Mouse (Mus musculus): Measurements from ENCODE around the gene Apobec2. TPM values are rescaled to one million over a fixed set of nuclear protein-coding genes. Genes with fewer than 3 reads are reported as not detected.

Gene Apobec2
- 18.2 TPM for polyA plus RNA-seq (2017; shearing (Covaris generic))

DNA sequence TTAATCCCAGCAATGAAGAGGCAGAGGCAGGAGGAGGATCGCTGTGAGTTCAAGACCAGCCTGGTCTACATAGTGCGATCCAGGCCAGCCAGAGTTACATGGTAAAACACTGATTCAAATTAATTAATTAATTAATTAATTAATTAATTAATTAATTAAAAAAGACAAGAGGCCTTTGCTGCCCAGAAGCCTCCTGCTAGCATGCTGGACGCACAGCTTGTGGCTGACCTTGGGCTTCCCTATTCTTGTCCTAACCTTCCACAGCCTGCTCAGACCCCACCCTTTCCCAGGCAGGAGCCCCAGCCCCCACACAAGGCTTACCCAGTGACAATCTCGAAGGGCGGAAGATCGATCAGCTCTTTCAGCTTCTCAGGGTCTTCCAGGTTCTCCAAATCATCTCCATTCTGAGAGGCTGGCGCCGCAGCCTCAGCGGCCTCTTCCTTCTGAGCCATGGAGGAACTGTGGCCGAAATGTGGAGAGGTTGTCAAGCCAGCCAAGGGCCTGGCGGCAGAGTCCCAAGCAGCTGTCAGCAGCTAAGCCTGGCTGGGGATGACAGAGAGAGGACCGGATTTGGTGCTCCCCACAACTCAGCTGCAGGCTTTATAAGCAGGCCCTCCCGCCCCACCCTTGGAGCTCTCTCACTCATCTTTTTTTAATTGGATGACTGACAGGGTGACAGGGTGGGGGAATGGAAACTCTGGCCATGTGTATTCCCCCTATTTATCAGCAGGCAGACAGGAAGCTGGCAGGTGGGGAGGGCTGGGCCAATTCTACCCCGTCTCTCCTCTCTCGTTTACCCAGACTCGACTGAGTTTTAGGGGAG is at the start of gene Apobec2:
Gene Apobec2 (minus strand): TSS at position 773 of the 823 bp plus-strand sequence.

DNA sequence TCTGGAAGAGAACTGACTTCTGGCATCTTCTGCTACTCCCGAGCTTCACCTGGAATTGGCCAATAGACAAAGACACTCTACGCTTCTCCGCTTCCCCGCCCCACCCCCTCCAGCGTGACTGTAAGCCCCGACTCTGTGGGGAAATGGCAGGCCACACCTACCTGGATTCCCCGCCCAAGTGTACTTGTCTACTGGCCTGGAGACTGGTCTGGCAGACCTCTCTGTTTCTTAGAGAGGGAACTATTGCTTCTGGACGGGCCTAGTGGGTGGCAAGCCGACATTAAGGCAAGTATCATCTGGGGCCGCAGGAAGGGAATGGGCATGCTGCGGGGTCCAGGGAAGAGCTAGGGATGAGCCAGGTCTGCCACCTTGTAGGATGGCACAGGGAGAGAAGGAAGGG is 22.0 kb upstream of the Apobec2 start, which contains the start of gene Unc5cl:
Gene Unc5cl (plus strand): TSS at position 214 of the 400 bp plus-strand sequence.

GRCm38 (mm10) chr17:48451353-48451675 is 18.6 kb upstream of the Apobec2 start, which contains the start of gene Tspo2:
TSS of gene Tspo2 (minus strand) at chr17:48451522.

DNA sequence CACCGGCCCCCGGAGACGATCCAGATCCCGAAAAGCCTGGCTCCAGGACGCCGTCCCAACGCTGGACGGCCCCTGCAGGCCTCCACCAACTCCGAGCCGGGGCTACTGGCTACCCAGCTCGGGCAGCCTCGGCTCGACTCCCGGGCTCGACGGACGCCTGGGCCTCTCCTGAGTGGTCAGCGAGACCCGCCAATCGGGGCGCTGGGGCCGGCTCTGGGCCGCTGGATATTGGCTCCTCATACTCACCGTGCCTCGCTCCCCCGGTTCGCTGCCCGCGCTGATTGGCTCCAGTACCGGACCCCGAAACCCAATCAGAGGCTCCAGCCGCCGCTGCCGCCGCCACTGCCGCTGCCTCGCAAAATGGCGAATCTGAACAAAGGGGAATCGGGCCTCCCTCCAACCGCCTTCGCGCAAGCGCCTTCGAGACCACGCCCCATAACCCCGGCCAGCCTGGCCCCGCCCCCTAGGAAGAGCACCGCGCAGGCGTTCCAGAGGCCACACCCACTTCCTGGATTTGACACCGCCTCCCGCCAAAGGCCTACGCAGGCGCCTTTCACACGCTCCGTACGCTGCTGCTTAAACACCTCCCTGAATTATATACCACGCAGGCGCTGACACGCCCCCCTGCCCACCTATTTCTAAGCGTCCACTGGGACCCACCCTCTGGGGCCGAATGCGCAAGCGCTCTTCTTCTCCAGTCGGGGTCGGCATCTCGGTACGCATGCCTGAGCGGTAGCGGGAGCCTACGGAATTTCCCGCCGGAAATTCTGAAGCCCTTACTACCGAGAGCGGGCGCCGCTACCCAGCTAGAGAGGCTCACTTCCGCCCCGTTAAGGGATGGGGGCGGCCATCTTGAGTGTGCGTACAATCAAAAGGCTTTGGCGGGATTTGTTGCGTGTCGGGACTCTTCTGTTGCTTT is 23.1 kb downstream of the Apobec2 start, which contains the start of the genes Nfya and Oard1:
Gene Nfya (minus strand): TSS at position 527 of the 919 bp plus-strand sequence.
Gene Oard1 (plus strand): TSS at position 635 of the 919 bp plus-strand sequence.

Other genes starting within 250 kb of the Apobec2 start
- 0.21 TPM for gene Trem1, start 200.2 kb downstream of the Apobec2 start, polyA plus RNA-seq (2017; shearing (Covaris generic))
- not detected for gene Trem3, start 185.2 kb downstream of the Apobec2 start, polyA plus RNA-seq (2017; shearing (Covaris generic))
- gene Treml4, start 168.6 kb downstream of the Apobec2 start, polyA plus RNA-seq (2017; shearing (Covaris generic)): 0.94 TPM
- gene Treml2, start 133.4 kb downstream of the Apobec2 start, polyA plus RNA-seq (2017; shearing (Covaris generic)): 1.7 TPM
- 0.96 TPM for gene B430306N03Rik, start 116.8 kb downstream of the Apobec2 start, polyA plus RNA-seq (2017; shearing (Covaris generic))
- gene Trem2, start 86.5 kb downstream of the Apobec2 start, polyA plus RNA-seq (2017; shearing (Covaris generic)): not detected
- gene Treml1, start 73.0 kb downstream of the Apobec2 start, polyA plus RNA-seq (2017; shearing (Covaris generic)): not detected
- 9.6 TPM for gene Nfya, start 23.0 kb downstream of the Apobec2 start, polyA plus RNA-seq (2017; shearing (Covaris generic))
- gene Oard1, start 22.9 kb downstream of the Apobec2 start, polyA plus RNA-seq (2017; shearing (Covaris generic)): 58.5 TPM
- 0.32 TPM for gene Tspo2, start 18.6 kb upstream of the Apobec2 start, polyA plus RNA-seq (2017; shearing (Covaris generic))
- gene Unc5cl, start 22.0 kb upstream of the Apobec2 start, polyA plus RNA-seq (2017; shearing (Covaris generic)): 7.1 TPM